Mouse (Mus musculus) liver, embryonic 14.5 days (tissue): ENCODE results near the gene Rhobtb1. TPM values are rescaled to one million over a fixed set of nuclear protein-coding genes. Genes with fewer than 3 reads are reported as not detected.

Experiments
- ATAC-seq: fragments of 200-750 bp; cut with Nextera tagmentation; 2 replicates; pipeline ENCODE4 v1.8.0; 2017; ENCODE audit warnings: moderate number of reproducible peaks, mild to moderate bottlenecking, moderate library complexity; ENCODE audit not compliant: insufficient read depth
- DNase-seq, 3 experiments: peaks; one replicate each; pipeline ENCODE4 v3.0.0-alpha.2; 2012 to 2013; ENCODE audit warnings: low read depth in 3 of 3, low spot score in 3 of 3
- H3K27ac ChIP-seq: fragments of 300-500 bp; sonication (generic); 2 replicates; pipeline ENCODE4 v1.5.1; 2014; ENCODE audit warnings: moderate library complexity, mild to moderate bottlenecking, control low read depth, inconsistent platforms
- H3K27me3 ChIP-seq: fragments of 300-500 bp; sonication (generic); 2 replicates; pipeline ENCODE4 v1.6.1; 2014; ENCODE audit warnings: mild to moderate bottlenecking, low read length, moderate library complexity; ENCODE audit not compliant: control insufficient read depth, insufficient read depth
- H3K36me3 ChIP-seq: fragments of 300-500 bp; sonication (generic); replicated peaks from 2 replicates; pipeline ENCODE4 v1.6.1; 2014; ENCODE audit warnings: low read depth; ENCODE audit not compliant: control insufficient read depth, insufficient read depth
- H3K4me1 ChIP-seq, 2 experiments: fragments of 200-500 bp in 1 of 2; fragments of 300-500 bp in 1 of 2; sonication (generic) in 1 of 2; replicated peaks; 2 replicates each; pipeline ENCODE4 v1.6.1; 2012 to 2014; ENCODE audit warnings: antibody characterized with exemption in 1 of 2, inconsistent platforms in 1 of 2, low read length in 1 of 2; ENCODE audit not compliant: control insufficient read depth in 2 of 2, insufficient read depth in 2 of 2
- H3K4me2 ChIP-seq: fragments of 300-500 bp; sonication (generic); 2 replicates; pipeline ENCODE4 v1.6.1; 2014; ENCODE audit warnings: low read depth, mild to moderate bottlenecking, control low read depth, moderate library complexity
- H3K4me3 ChIP-seq, 2 experiments: fragments of 200-500 bp in 1 of 2; fragments of 300-500 bp in 1 of 2; sonication (generic) in 1 of 2; 2 replicates each; pipeline ENCODE4 v1.5.1; 2012 to 2014; ENCODE audit warnings: low read depth in 2 of 2, low read length in 2 of 2, mild to moderate bottlenecking in 2 of 2, control low read depth in 1 of 2, inconsistent platforms in 1 of 2, moderate library complexity in 1 of 2; ENCODE audit not compliant: insufficient read depth in 1 of 2
- H3K9ac ChIP-seq: fragments of 300-500 bp; sonication (generic); replicated peaks from 2 replicates; pipeline ENCODE4 v1.6.1; 2014; ENCODE audit warnings: mild to moderate bottlenecking, control low read depth, moderate library complexity
- H3K9me3 ChIP-seq: fragments of 300-500 bp; sonication (generic); 2 replicates; pipeline ENCODE4 v1.6.1; 2016; ENCODE audit warnings: low read length, mixed read lengths; ENCODE audit not compliant: control insufficient read depth
- CTCF ChIP-seq: IDR thresholded peaks from 2 replicates; pipeline ENCODE4 v1.5.1; 2016; ENCODE audit warnings: antibody characterized with exemption, low read depth, control low read depth
- EP300 ChIP-seq: IDR thresholded peaks from 2 replicates; pipeline ENCODE4 v1.6.1; 2016; ENCODE audit warnings: antibody characterized with exemption, low read depth
- WGBS: fragments of 180-500 bp; shearing (Covaris S2); extraction: QIAGEN DNeasy Blood & Tissue Kit; methylation state at CpG from one replicate; pipeline ENCODE4 v1.1.7; 2014; ENCODE audit not compliant: insufficient replicate concordance; 5-methylcytosine and 5-hydroxymethylcytosine counted together
- polyA plus RNA-seq, 2 experiments: library from polyadenylated mRNA; depleted of rRNA in 1 of 2; stranded (reverse) in 1 of 2; unstranded in 1 of 2; fragments of >200 nt; fragmentation: Nextera tagmentation in 1 of 2; extraction: Ambion mirVana in 1 of 2; gene quantifications; 2 replicates each; pipeline versions ENCODE4 v1.2.1 to v1.2.3; 2012 to 2014

The Rhobtb1 gene
- polyA plus RNA-seq, 2 experiments = 2.5 to 7.1 TPM

GRCm38 (mm10) chr10:69217127-69217690, 66.0 kb downstream of the Rhobtb1 start:
- Histone ChIP-seq H3K36me3 (no peaks in the 10 kb centered on the region), H3K27ac (no peak overlapping the region), H3K4me3 (no peak overlapping the region), H3K9ac (no peak overlapping the region), H3K4me2 (no peak overlapping the region), H3K27me3 (peaks cover 13% of the 10 kb centered on the region), H3K4me1 (peaks cover 2 to 27% of the 10 kb centered on the region in 2 experiments; a peak in 3 of 4 replicates), H3K9me3 (no peaks in the 10 kb centered on the region)
- TF ChIP-seq EP300 = no peak
- TF ChIP-seq CTCF = no peak
- no peak for ATAC-seq
- no peak for DNase-seq
- WGBS = 60% methylated on average over 4 of the region's 4 CpGs

GRCm38 (mm10) chr10:69218458-69219288, 67.4 kb downstream of the Rhobtb1 start:
- H3K4me1 ChIP-seq = peaks cover 2 to 28% of the 10 kb centered on the region in 2 experiments; a peak in 3 of 4 replicates
- H3K36me3 ChIP-seq = no peaks in the 10 kb centered on the region
- ATAC-seq (peak; percentile 61), DNase-seq (no peak)
- H3K27ac ChIP-seq = no peak overlapping the region
- 36% methylated on average over 14 of the region's 14 CpGs for WGBS
- H3K9me3 ChIP-seq = no peaks in the 10 kb centered on the region
- TF ChIP-seq EP300 (peak; percentile 45; the same call in 1 of the 2 replicates), CTCF (no peak)
- H3K4me2 ChIP-seq = no peak overlapping the region
- no peaks in the 10 kb centered on the region for H3K27me3 ChIP-seq
- H3K9ac ChIP-seq = no peak overlapping the region
- H3K4me3 ChIP-seq = no peak overlapping the region

GRCm38 (mm10) chr10:69219289-69219626, 68.0 kb downstream of the Rhobtb1 start:
- TF ChIP-seq CTCF = no peak
- no peak for TF ChIP-seq EP300
- DNase-seq = no peak
- no peaks in the 10 kb centered on the region for H3K36me3 ChIP-seq
- peaks cover 2 to 24% of the 10 kb centered on the region in 2 experiments; a peak in 3 of 4 replicates for H3K4me1 ChIP-seq
- no peak overlapping the region for H3K4me2 ChIP-seq
- no peak overlapping the region for H3K9ac ChIP-seq
- no peak overlapping the region for H3K27ac ChIP-seq
- H3K4me3 ChIP-seq = no peak overlapping the region
- H3K9me3 ChIP-seq = no peaks in the 10 kb centered on the region
- 42% methylated on average over 2 of the region's 2 CpGs for WGBS
- no peaks in the 10 kb centered on the region for H3K27me3 ChIP-seq
- ATAC-seq = no peak

GRCm38 (mm10) chr10:69220296-69220695, 69.1 kb downstream of the Rhobtb1 start:
- Histone ChIP-seq H3K36me3 (no peaks in the 10 kb centered on the region), H3K4me2 (no peak overlapping the region), H3K4me1 (peaks cover 2 to 20% of the 10 kb centered on the region in 2 experiments; a peak in 3 of 4 replicates), H3K27ac (no peak overlapping the region), H3K9ac (no peak overlapping the region), H3K9me3 (no peaks in the 10 kb centered on the region), H3K27me3 (no peaks in the 10 kb centered on the region), H3K4me3 (no peak overlapping the region)
- WGBS = 74% methylated on average over 6 of the region's 6 CpGs
- ATAC-seq = no peak
- TF ChIP-seq EP300 (no peak), CTCF (no peak)
- no peak for DNase-seq

GRCm38 (mm10) chr10:69221148-69221547, 69.9 kb downstream of the Rhobtb1 start:
- TF ChIP-seq CTCF = no peak
- no peak for TF ChIP-seq EP300
- no peak overlapping the region for H3K4me3 ChIP-seq
- WGBS = 72% methylated on average over 9 of the region's 9 CpGs
- H3K4me2 ChIP-seq = no peak overlapping the region
- no peak for DNase-seq
- no peaks in the 10 kb centered on the region for H3K9me3 ChIP-seq
- no peak for ATAC-seq
- H3K27me3 ChIP-seq = no peaks in the 10 kb centered on the region
- no peak overlapping the region for H3K9ac ChIP-seq
- H3K4me1 ChIP-seq = peaks cover 2 to 20% of the 10 kb centered on the region in 2 experiments; a peak in 3 of 4 replicates
- no peak overlapping the region for H3K27ac ChIP-seq
- no peaks in the 10 kb centered on the region for H3K36me3 ChIP-seq
